Mouse (Mus musculus): ENCODE data around the gene Ccno. TPM values are rescaled to one million over a fixed set of nuclear protein-coding genes. Genes with fewer than 3 reads are reported as not detected.

Ccno gene
- 0.15 and 0.48 TPM in 2 replicates for polyA plus RNA-seq (2015; fragmentation: Nextera tagmentation; extraction: Ambion mirVana)

DNA sequence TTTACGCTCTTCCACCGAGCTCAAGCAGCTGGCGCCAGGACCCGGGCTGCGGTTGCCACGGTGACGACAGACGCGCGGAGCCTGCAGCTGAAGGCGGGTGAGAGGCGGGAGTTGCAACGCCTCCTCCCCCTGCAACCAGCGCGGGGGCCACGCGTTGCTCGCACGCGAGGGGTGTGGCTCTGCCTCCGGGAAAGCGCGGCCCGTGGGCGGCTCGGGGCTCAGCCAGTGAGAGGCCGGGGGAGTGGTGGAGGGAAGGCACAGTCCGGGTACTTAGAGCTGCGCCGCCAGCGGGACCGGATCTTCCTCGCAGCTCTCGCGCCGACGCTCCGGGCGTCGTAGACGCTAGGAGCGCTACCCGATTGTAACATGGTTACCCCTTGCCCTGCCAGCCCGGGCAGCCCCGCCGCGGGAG lies at the start of gene Ccno:
Gene Ccno (plus strand): TSS at position 271 of the 412 bp plus-strand sequence.
- peak within 1 kb of the TSS; percentile 21; the same call in 1 of the 2 replicates for H3K9ac ChIP-seq
- ATAC-seq (ENCODE audit: insufficient read depth) = peak; percentile 91

GRCm38 (mm10) chr13:112938130-112938529 lies 49.5 kb upstream of the Ccno start:
- Histone ChIP-seq H3K36me3 (replicated peaks) (peaks cover 27% of the 10 kb centered on the region), H3K9ac (no peak overlapping the region), H3K4me1 (replicated peaks) (peaks cover 10% of the 10 kb centered on the region), H3K4me3 (replicated peaks) (no peak overlapping the region), H3K9me3 (replicated peaks) (no peaks in the 10 kb centered on the region), H3K27me3 (no peaks in the 10 kb centered on the region), H3K27ac (replicated peaks) (no peak overlapping the region), H3K4me2 (no peak overlapping the region)
- 78% methylated on average over 8 of the region's 8 CpGs for WGBS (ENCODE audit: insufficient replicate concordance)
- no peak for ATAC-seq (ENCODE audit: insufficient read depth)

More for the DNA sequence above, at the start of gene Ccno:
- H3K4me3 ChIP-seq (replicated peaks) = peak within 1 kb of the TSS; percentile 51
- H3K27ac ChIP-seq (replicated peaks) = no peak within 1 kb of the TSS
- H3K9me3 ChIP-seq (replicated peaks) = no peaks in the 10 kb centered on the region
- H3K4me1 ChIP-seq (replicated peaks) = peaks cover 21% of the 10 kb centered on the region
- H3K27me3 ChIP-seq = peaks cover 91% of the 10 kb centered on the region
- under 1% methylated on average over 47 of the region's 47 CpGs for WGBS (ENCODE audit: insufficient replicate concordance)
- peak within 1 kb of the TSS; percentile 75 for H3K4me2 ChIP-seq
- no peaks in the 10 kb centered on the region for H3K36me3 ChIP-seq (replicated peaks)

- Histone ChIP-seq H3K36me3 (replicated peaks) (peaks cover 30% of the 10 kb centered on the region), H3K27ac (replicated peaks) (no peak overlapping the region), H3K27me3 (no peaks in the 10 kb centered on the region), H3K9ac (no peak overlapping the region), H3K4me1 (replicated peaks) (peaks cover 10% of the 10 kb centered on the region), H3K4me3 (replicated peaks) (no peak overlapping the region; the same call in 1 of the 2 replicates), H3K4me2 (peak overlapping the region; percentile 51), H3K9me3 (replicated peaks) (no peaks in the 10 kb centered on the region)
- 33% methylated on average over 15 of the region's 15 CpGs for WGBS (ENCODE audit: insufficient replicate concordance)
- peak; percentile 73 for ATAC-seq (ENCODE audit: insufficient read depth)
These were observed 45.7 kb upstream of the Ccno start for GRCm38 (mm10) chr13:112941879-112942330.

DNA sequence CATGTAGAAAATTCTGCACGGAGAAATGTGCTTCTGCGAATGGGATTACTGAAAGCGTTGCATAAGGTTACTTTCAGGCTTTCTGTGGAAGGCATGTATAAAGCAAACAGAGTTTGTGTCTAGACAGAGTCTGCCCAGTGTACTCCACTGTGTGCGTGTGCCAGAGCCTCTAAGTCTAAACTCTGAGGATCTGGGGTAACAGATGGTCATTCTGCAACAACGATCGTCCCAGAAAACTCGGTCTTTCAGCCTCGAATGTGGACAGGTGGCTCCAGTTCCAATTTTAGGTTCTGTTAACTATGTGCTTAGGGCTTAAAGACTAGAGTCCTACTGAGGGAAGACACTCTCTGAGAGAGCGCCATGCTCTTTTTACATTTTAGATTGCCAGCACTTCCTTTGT lies 42.3 kb upstream of the Ccno start:
- H3K36me3 ChIP-seq (replicated peaks) = peaks cover 46% of the 10 kb centered on the region
- no peak overlapping the region for H3K4me3 ChIP-seq (replicated peaks)
- H3K4me2 ChIP-seq = no peak overlapping the region
- H3K27me3 ChIP-seq = no peaks in the 10 kb centered on the region
- no peak overlapping the region for H3K27ac ChIP-seq (replicated peaks)
- WGBS (ENCODE audit: insufficient replicate concordance) = 88% methylated on average over 9 of the region's 9 CpGs
- peaks cover 10% of the 10 kb centered on the region for H3K4me1 ChIP-seq (replicated peaks)
- no peak for ATAC-seq (ENCODE audit: insufficient read depth)
- H3K9ac ChIP-seq = no peak overlapping the region
- H3K9me3 ChIP-seq (replicated peaks) = no peaks in the 10 kb centered on the region

- Histone ChIP-seq H3K9me3 (replicated peaks) (no peaks in the 10 kb centered on the region), H3K36me3 (replicated peaks) (peaks cover 52% of the 10 kb centered on the region), H3K27ac (replicated peaks) (no peak overlapping the region), H3K9ac (no peak overlapping the region), H3K4me3 (replicated peaks) (no peak overlapping the region), H3K27me3 (no peaks in the 10 kb centered on the region), H3K4me1 (replicated peaks) (peaks cover 10% of the 10 kb centered on the region), H3K4me2 (no peak overlapping the region)
- no peak for ATAC-seq (ENCODE audit: insufficient read depth)
- WGBS (ENCODE audit: insufficient replicate concordance) = 68% methylated on average over 6 of the region's 6 CpGs
These were observed 41.7 kb upstream of the Ccno start for GRCm38 (mm10) chr13:112945900-112946299.

GRCm38 (mm10) chr13:112954067-112954466 lies 33.5 kb upstream of the Ccno start:
- H3K4me1 ChIP-seq (replicated peaks) = no peaks in the 10 kb centered on the region
- no peak for ATAC-seq (ENCODE audit: insufficient read depth)
- H3K27me3 ChIP-seq = no peaks in the 10 kb centered on the region
- H3K4me2 ChIP-seq = no peak overlapping the region
- H3K36me3 ChIP-seq (replicated peaks) = peaks cover 52% of the 10 kb centered on the region
- H3K27ac ChIP-seq (replicated peaks) = no peak overlapping the region
- no peaks in the 10 kb centered on the region for H3K9me3 ChIP-seq (replicated peaks)
- H3K9ac ChIP-seq = no peak overlapping the region
- no peak overlapping the region for H3K4me3 ChIP-seq (replicated peaks)
- 84% methylated on average over 8 of the region's 8 CpGs for WGBS (ENCODE audit: insufficient replicate concordance)

- 75% methylated on average over 5 of the region's 5 CpGs for WGBS (ENCODE audit: insufficient replicate concordance)
- Histone ChIP-seq H3K9me3 (replicated peaks) (no peaks in the 10 kb centered on the region), H3K36me3 (replicated peaks) (peaks cover 30% of the 10 kb centered on the region), H3K27me3 (no peaks in the 10 kb centered on the region), H3K27ac (replicated peaks) (no peak overlapping the region), H3K4me3 (replicated peaks) (no peak overlapping the region), H3K9ac (no peak overlapping the region), H3K4me2 (no peak overlapping the region), H3K4me1 (replicated peaks) (no peaks in the 10 kb centered on the region)
- ATAC-seq (ENCODE audit: insufficient read depth) = no peak
These were observed 24.5 kb upstream of the Ccno start for GRCm38 (mm10) chr13:112963081-112963480.

GRCm38 (mm10) chr13:112964421-112964820 lies 23.2 kb upstream of the Ccno start:
- Histone ChIP-seq H3K9ac (no peak overlapping the region), H3K9me3 (replicated peaks) (no peaks in the 10 kb centered on the region), H3K4me3 (replicated peaks) (no peak overlapping the region), H3K27me3 (no peaks in the 10 kb centered on the region), H3K27ac (replicated peaks) (no peak overlapping the region), H3K4me2 (no peak overlapping the region), H3K36me3 (replicated peaks) (peaks cover 29% of the 10 kb centered on the region), H3K4me1 (replicated peaks) (no peaks in the 10 kb centered on the region)
- ATAC-seq (ENCODE audit: insufficient read depth) = no peak
- WGBS (ENCODE audit: insufficient replicate concordance) = 81% methylated on average over 12 of the region's 12 CpGs

GRCm38 (mm10) chr13:112967267-112967666 lies 20.3 kb upstream of the Ccno start:
- no peaks in the 10 kb centered on the region for H3K27me3 ChIP-seq
- no peak overlapping the region for H3K9ac ChIP-seq
- H3K9me3 ChIP-seq (replicated peaks) = no peaks in the 10 kb centered on the region
- H3K4me1 ChIP-seq (replicated peaks) = no peaks in the 10 kb centered on the region
- no peak for ATAC-seq (ENCODE audit: insufficient read depth)
- no peak overlapping the region for H3K4me3 ChIP-seq (replicated peaks)
- H3K27ac ChIP-seq (replicated peaks) = no peak overlapping the region
- WGBS (ENCODE audit: insufficient replicate concordance) = 72% methylated on average over 5 of the region's 5 CpGs
- H3K36me3 ChIP-seq (replicated peaks) = peaks cover 21% of the 10 kb centered on the region
- H3K4me2 ChIP-seq = no peak overlapping the region

DNA sequence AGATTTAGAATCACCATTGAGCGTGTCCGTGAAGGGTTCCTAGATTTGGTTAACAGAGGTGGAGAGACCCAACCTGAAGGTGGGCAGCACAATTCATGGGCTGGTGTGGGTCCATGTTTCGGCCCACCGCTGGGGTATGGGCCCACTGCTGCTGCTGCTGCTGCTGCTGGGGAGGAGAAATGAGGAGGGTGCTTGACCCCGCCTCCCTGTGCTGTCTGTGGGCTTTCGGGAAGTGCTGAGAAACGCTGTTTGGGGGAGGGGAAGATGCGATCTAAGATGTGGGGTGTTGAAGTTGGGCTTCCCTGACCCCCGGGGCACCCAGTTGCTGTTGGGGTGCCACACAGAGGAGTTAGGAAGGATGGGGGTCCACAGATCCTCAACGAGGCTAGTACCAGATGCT lies 10.9 kb upstream of the Ccno start:
- Histone ChIP-seq H3K4me1 (replicated peaks) (no peaks in the 10 kb centered on the region), H3K27me3 (peaks cover 43% of the 10 kb centered on the region), H3K9me3 (replicated peaks) (no peaks in the 10 kb centered on the region), H3K4me3 (replicated peaks) (no peak overlapping the region), H3K36me3 (replicated peaks) (no peaks in the 10 kb centered on the region), H3K4me2 (no peak overlapping the region), H3K27ac (replicated peaks) (no peak overlapping the region), H3K9ac (no peak overlapping the region)
- no peak for ATAC-seq (ENCODE audit: insufficient read depth)
- 28% methylated on average over 10 of the region's 10 CpGs for WGBS (ENCODE audit: insufficient replicate concordance)

DNA sequence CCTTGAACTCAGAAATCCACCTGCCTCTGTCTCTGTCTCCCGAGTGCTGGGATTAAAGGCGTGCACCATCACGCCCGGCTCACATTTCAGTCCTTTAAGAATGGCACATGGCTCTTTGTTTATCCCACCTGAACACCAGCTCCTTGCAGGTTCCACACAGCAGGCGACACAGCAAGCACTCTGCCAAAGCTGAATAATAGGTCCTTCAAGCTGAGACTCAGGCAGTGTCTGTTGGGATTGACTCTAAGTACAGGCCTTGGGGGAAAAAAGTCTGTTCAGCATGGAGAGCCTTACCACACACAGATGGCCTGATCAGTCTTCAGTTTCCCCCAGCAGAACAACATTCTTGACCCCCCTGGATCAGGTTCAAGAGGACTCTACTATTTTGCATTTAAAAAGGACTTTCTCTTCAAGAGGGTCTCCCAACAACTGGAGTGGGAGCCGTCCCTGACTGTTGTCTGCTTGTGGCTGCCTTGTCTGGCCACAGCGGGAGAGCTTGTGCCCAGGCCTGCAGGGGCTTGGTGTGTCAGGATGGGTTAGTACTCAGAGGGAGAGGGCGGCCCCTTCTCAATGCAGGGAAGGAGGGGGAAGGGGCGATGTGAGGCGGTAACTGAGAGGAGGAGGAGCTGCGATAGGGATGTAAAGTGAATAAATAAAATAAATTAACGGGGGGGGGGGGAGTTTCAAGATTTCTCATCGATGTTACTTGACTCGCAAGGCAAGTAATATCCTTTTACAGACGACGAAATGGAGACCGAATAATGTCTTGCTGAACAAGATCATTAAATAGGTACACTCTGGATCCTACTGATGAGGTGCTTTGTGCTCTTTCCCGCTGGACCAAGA lies 1.8 kb upstream of the Ccno start:
- ATAC-seq (ENCODE audit: insufficient read depth) = no peak
- Histone ChIP-seq H3K4me1 (replicated peaks) (peaks cover 21% of the 10 kb centered on the region), H3K4me3 (replicated peaks) (no peak overlapping the region), H3K9ac (no peak overlapping the region), H3K27me3 (peaks cover 94% of the 10 kb centered on the region), H3K4me2 (no peak overlapping the region), H3K9me3 (replicated peaks) (no peaks in the 10 kb centered on the region), H3K36me3 (replicated peaks) (no peaks in the 10 kb centered on the region), H3K27ac (replicated peaks) (no peak overlapping the region)
- WGBS (ENCODE audit: insufficient replicate concordance) = 13% methylated on average over 18 of the region's 18 CpGs
